Comparison of ENCODE assay signal across 10 mouse cellular contexts in the genomic region with DNA sequence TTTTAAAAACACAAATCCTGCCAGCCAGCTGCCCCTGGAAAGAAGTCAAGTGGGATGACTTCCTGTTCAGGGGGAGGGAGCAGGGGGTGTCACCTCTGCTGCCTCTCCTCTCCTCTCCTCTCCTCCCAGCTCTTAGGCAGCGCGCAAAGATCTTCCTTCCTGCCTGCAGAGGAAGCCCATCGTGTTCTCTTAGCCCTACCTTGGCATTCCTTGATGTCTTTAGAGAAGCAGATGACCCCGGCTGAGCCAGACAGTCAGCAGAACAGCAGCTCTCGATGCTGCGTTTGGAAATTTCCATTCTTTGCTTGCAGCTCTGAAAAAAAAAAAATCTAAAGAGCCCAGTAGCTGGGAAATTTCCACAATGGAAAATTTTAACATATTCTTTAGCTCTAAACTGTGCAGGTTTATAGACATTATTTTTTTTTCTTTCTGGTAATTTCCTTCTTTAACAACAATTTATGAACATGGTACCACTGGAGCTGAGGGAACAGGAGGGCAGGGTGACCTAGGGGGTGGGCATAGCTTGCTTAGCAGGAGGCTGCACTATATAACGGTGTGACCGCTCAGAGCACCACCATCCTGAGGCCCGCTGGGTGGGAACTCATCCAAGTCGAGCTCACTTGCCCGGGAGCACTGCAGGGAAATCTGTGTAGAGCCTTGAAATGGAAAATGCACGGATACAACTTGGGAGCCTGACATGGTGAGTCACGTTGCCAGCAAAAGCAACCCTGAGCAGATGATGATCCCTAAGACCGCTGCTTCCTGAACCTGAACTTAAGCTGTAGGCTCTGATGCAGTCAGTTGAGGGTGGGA.
DNase-seq lines count a peak whose midpoint lies in the region; ATAC-seq and TF ChIP-seq lines count a peak whose summit lies in the region.
"Had no signal": no experiment of that assay in that cellular context is flagged by ENCODE, and none has a peak within 500 bp of the region (broad histone marks: within the 10 kb centered on the region; RNA-seq: fewer than 3 reads in every experiment).

No protein-coding gene starts in this region.

- no peaks in the 10 kb centered on the region for H3K36me3 ChIP-seq in testis, adult 2 months (ENCODE audit: control insufficient read depth, insufficient read depth, low read length)
- no peaks in the 10 kb centered on the region for H3K36me3 ChIP-seq in heart, embryonic 10.5 days
- H3K36me3 ChIP-seq in limb, embryonic 14.5 days (ENCODE audit: control insufficient read depth, insufficient read depth, low read length): no peaks in the 10 kb centered on the region
- no peaks in the 10 kb centered on the region for H3K36me3 ChIP-seq in forebrain, embryonic 16.5 days (ENCODE audit: control insufficient read depth, insufficient read depth)
- H3K36me3 ChIP-seq: embryonic facial prominence, embryonic 15.5 days had no signal

- no peaks in the 10 kb centered on the region for H3K27me3 ChIP-seq in testis, adult 2 months (ENCODE audit: control insufficient read depth, insufficient read depth, low read length)
- peaks cover 4% of the 10 kb centered on the region; the same call in 1 of the 2 replicates for H3K27me3 ChIP-seq in heart, embryonic 10.5 days (ENCODE audit: insufficient read depth, poor library complexity, severe bottlenecking)
- H3K27me3 ChIP-seq in limb, embryonic 14.5 days (ENCODE audit: control insufficient read depth, insufficient read depth, low read length): no peaks in the 10 kb centered on the region
- H3K27me3 ChIP-seq in forebrain, embryonic 16.5 days (replicated peaks; ENCODE audit: control insufficient read depth, insufficient read depth, low read length): no peaks in the 10 kb centered on the region
- H3K27me3 ChIP-seq: embryonic facial prominence, embryonic 15.5 days had no signal

- H3K4me1 ChIP-seq in testis, adult 2 months (ENCODE audit: control insufficient read depth, insufficient read depth, low read length): peaks cover 15% of the 10 kb centered on the region
- peaks cover 26% of the 10 kb centered on the region for H3K4me1 ChIP-seq in heart, embryonic 10.5 days
- peaks cover 17% of the 10 kb centered on the region for H3K4me1 ChIP-seq in limb, embryonic 14.5 days (ENCODE audit: control insufficient read depth, insufficient read depth, low read length)
- no peaks in the 10 kb centered on the region for H3K4me1 ChIP-seq in forebrain, embryonic 16.5 days (replicated peaks; ENCODE audit: control insufficient read depth, insufficient read depth, low read length)
- H3K4me1 ChIP-seq: embryonic facial prominence, embryonic 15.5 days had no signal

- peak overlapping the region; percentile 51 for H3K27ac ChIP-seq in testis, adult 2 months (ENCODE audit: control insufficient read depth, insufficient read depth, low read depth, low read length)
- H3K27ac ChIP-seq in heart, embryonic 10.5 days: peak overlapping the region; percentile 2; the same call in 1 of the 2 replicates
- H3K27ac ChIP-seq in limb, embryonic 14.5 days (replicated peaks; ENCODE audit: low read depth, low read length): peak overlapping the region; percentile 66
- no peak overlapping the region for H3K27ac ChIP-seq in forebrain, embryonic 16.5 days (ENCODE audit: low read length)
- H3K27ac ChIP-seq: embryonic facial prominence, embryonic 15.5 days; macrophage had no signal

- peak overlapping the region; percentile 3; the same call in 1 of the 2 replicates for H3K4me2 ChIP-seq in limb, embryonic 14.5 days (replicated peaks; ENCODE audit: low read depth, low read length, severe bottlenecking)
- no peak overlapping the region for H3K4me2 ChIP-seq in forebrain, embryonic 16.5 days (ENCODE audit: low read length)
- H3K4me2 ChIP-seq: embryonic facial prominence, embryonic 15.5 days had no signal

- WGBS in heart, embryonic 10.5 days: 33% methylated on average over 14 of the region's 14 CpGs
- WGBS in limb, embryonic 14.5 days: 34% methylated on average over 14 of the region's 14 CpGs
- WGBS in forebrain, embryonic 16.5 days: 50% methylated on average over 14 of the region's 14 CpGs

- no peak overlapping the region for H3K4me3 ChIP-seq in testis, adult 2 months (ENCODE audit: control insufficient read depth, low read depth, low read length)
- H3K4me3 ChIP-seq in heart, embryonic 10.5 days: no peak overlapping the region
- no peak overlapping the region for H3K4me3 ChIP-seq in limb, embryonic 14.5 days (replicated peaks; ENCODE audit: low read length)
- H3K4me3 ChIP-seq in forebrain, embryonic 16.5 days (replicated peaks; ENCODE audit: low read length): no peak overlapping the region
- H3K4me3 ChIP-seq: embryonic facial prominence, embryonic 15.5 days had no signal

- no peak for TF ChIP-seq CTCF in testis, adult 2 months (IDR thresholded peaks at IDR 0.05; ENCODE audit: control insufficient read depth, insufficient read depth, insufficient replicate concordance, low read depth, low read length)

- no peak for TF ChIP-seq POLR2A in testis, adult 2 months (IDR thresholded peaks at IDR 0.05; ENCODE audit: control insufficient read depth, low read depth, low read length)
- no peak for TF ChIP-seq POLR2A in limb, embryonic 14.5 days (IDR thresholded peaks at IDR 0.05; ENCODE audit: borderline replicate concordance, extremely low read depth, insufficient read depth, insufficient read length)

- no peaks in the 10 kb centered on the region for H3K9me3 ChIP-seq in heart, embryonic 10.5 days
- H3K9me3 ChIP-seq in limb, embryonic 14.5 days (ENCODE audit: control insufficient read depth, low read length): no peaks in the 10 kb centered on the region
- no peaks in the 10 kb centered on the region for H3K9me3 ChIP-seq in forebrain, embryonic 16.5 days (ENCODE audit: control insufficient read depth, low read length)
- H3K9me3 ChIP-seq: embryonic facial prominence, embryonic 15.5 days had no signal

- DNase-seq in frontal cortex, adult 2 months (ENCODE audit: extremely low spot score in 1 of 2, low spot score in 1 of 2): peak; percentile 59 to 73
- no peak for DNase-seq in frontal cortex, postnatal 14 days (ENCODE audit: low spot score in 2 of 2)
- no peak for DNase-seq in testis, postnatal 10 days (ENCODE audit: low spot score)
- no peak for DNase-seq in heart, embryonic 10.5 days (ENCODE audit: low spot score)
- peak; percentile 36 for DNase-seq in limb, embryonic 14.5 days (ENCODE audit: low spot score)
- DNase-seq in urinary bladder, postnatal 25 days (ENCODE audit: low spot score): no peak

- H3K9ac ChIP-seq in limb, embryonic 14.5 days (ENCODE audit: low read depth, low read length, severe bottlenecking): no peak overlapping the region
- H3K9ac ChIP-seq in forebrain, embryonic 16.5 days (replicated peaks; ENCODE audit: low read depth, low read length): no peak overlapping the region
- H3K9ac ChIP-seq: embryonic facial prominence, embryonic 15.5 days had no signal

- ATAC-seq in limb, embryonic 14.5 days (ENCODE audit: low FRiP score, low read depth): no peak
- no peak for ATAC-seq in forebrain, embryonic 16.5 days

Comparison
In these comparisons a context has a peak if more than half of its experiments do, and no peak if none do; other contexts are left out.
1. DNase-seq: peak in frontal cortex, adult 2 months (2 of 2) and limb, embryonic 14.5 days (single experiment); none in frontal cortex, postnatal 14 days (0 of 2), testis, postnatal 10 days (single experiment), heart, embryonic 10.5 days (single experiment) and urinary bladder, postnatal 25 days (single experiment).